Comparison of ENCODE assay signal across 28 mouse cellular contexts in the genomic region with DNA sequence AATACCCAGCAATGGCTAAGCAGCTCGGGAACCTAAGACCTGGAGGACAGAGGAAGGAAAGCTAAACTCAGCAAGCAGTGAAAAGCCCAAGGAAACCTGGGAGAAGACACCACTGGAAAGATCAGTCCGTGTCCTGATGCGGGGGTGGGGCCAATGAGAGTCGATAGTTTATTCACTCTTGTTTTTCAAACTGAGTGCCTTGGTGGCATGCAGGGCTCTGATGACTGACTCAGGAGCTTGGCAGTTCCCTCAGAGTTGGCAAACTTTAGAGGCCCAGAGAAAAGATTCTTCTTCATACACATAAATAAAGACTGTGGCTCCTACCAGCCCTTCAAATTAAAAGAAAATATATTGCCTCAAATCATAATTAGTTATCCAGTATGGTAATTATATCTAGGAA. TPM values are rescaled to one million over a fixed set of nuclear protein-coding genes. Genes with fewer than 3 reads are reported as not detected.
DNase-seq lines count a peak whose midpoint lies in the region; ATAC-seq and TF ChIP-seq lines count a peak whose summit lies in the region.
"Had no signal": no experiment of that assay in that cellular context is flagged by ENCODE, and none has a peak within 500 bp of the region (broad histone marks: within the 10 kb centered on the region; RNA-seq: fewer than 3 reads in every experiment).

No protein-coding gene starts in this region.

- no peaks in the 10 kb centered on the region for H3K9me3 ChIP-seq in heart, embryonic 11.5 days (replicated peaks; ENCODE audit: control insufficient read depth, low read length)
- H3K9me3 ChIP-seq: embryonic facial prominence, embryonic 13.5 days; embryonic facial prominence, embryonic 15.5 days; forebrain, embryonic 13.5 days; forebrain, embryonic 15.5 days; G1E had no signal

- no peak overlapping the region for H3K4me2 ChIP-seq in heart, embryonic 11.5 days
- H3K4me2 ChIP-seq: embryonic facial prominence, embryonic 13.5 days; embryonic facial prominence, embryonic 15.5 days; forebrain, embryonic 13.5 days; forebrain, embryonic 15.5 days had no signal

- H3K9ac ChIP-seq in heart, embryonic 11.5 days (ENCODE audit: low read depth, low read length) = no peak overlapping the region
- H3K9ac ChIP-seq: embryonic facial prominence, embryonic 13.5 days; embryonic facial prominence, embryonic 15.5 days; forebrain, embryonic 13.5 days; forebrain, embryonic 15.5 days; forebrain, postnatal 0 days had no signal

- peaks cover 3% of the 10 kb centered on the region; the same call in 1 of the 2 replicates for H3K4me1 ChIP-seq in kidney, adult 2 months (ENCODE audit: control insufficient read depth, insufficient read depth, low read length)
- no peaks in the 10 kb centered on the region for H3K4me1 ChIP-seq in heart, embryonic 11.5 days (ENCODE audit: control insufficient read depth, insufficient read depth, low read length)
- H3K4me1 ChIP-seq: embryonic facial prominence, embryonic 13.5 days; embryonic facial prominence, embryonic 15.5 days; forebrain, embryonic 13.5 days; forebrain, embryonic 15.5 days had no signal

- ATAC-seq in heart, embryonic 11.5 days (replicated peaks; ENCODE audit: insufficient number of reproducible peaks, low FRiP score, low TSS enrichment) = no peak
- ATAC-seq: activated CD4-positive, CD25-positive, alpha-beta regulatory T cell, adult 4 months; CD4-positive, CD25-positive, alpha-beta regulatory T cell, adult 4 months; forebrain, embryonic 13.5 days; forebrain, embryonic 15.5 days; forebrain, postnatal 0 days; Patski had no signal

- H3K4me3 ChIP-seq in kidney, adult 2 months (ENCODE audit: insufficient read depth, low read depth, low read length) = no peak overlapping the region
- no peak overlapping the region for H3K4me3 ChIP-seq in heart, embryonic 11.5 days (ENCODE audit: low read depth, low read length)
- H3K4me3 ChIP-seq: embryonic facial prominence, embryonic 13.5 days; embryonic facial prominence, embryonic 15.5 days; forebrain, embryonic 13.5 days; forebrain, embryonic 15.5 days had no signal

- TF ChIP-seq CTCF in kidney, adult 2 months (conservative IDR thresholded peaks at IDR 0.05; ENCODE audit: insufficient read depth, insufficient read length, low read depth, low read length) = no peak

- peak overlapping the region; percentile 56; the same call in 1 of the 2 replicates for H3K27ac ChIP-seq in kidney, adult 2 months (ENCODE audit: insufficient read depth, low read depth, low read length)
- H3K27ac ChIP-seq in heart, embryonic 11.5 days (ENCODE audit: low read depth, low read length) = no peak overlapping the region
- H3K27ac ChIP-seq: embryonic facial prominence, embryonic 13.5 days; embryonic facial prominence, embryonic 15.5 days; forebrain, embryonic 13.5 days; forebrain, embryonic 15.5 days had no signal

- TF ChIP-seq POLR2A in kidney, adult 2 months (IDR thresholded peaks at IDR 0.05; ENCODE audit: low read depth, low read length) = no peak

- H3K36me3 ChIP-seq in kidney, adult 2 months (ENCODE audit: control insufficient read depth, insufficient read depth, low read length) = no peaks in the 10 kb centered on the region
- no peaks in the 10 kb centered on the region for H3K36me3 ChIP-seq in heart, embryonic 11.5 days (ENCODE audit: control insufficient read depth, insufficient read depth, low read length)
- H3K36me3 ChIP-seq: embryonic facial prominence, embryonic 13.5 days; embryonic facial prominence, embryonic 15.5 days; forebrain, embryonic 15.5 days; G1E had no signal

- H3K27me3 ChIP-seq in kidney, adult 2 months (replicated peaks; ENCODE audit: control insufficient read depth, insufficient read depth, low read length) = no peaks in the 10 kb centered on the region
- H3K27me3 ChIP-seq in heart, embryonic 11.5 days (ENCODE audit: control insufficient read depth, insufficient read depth, low read length) = no peaks in the 10 kb centered on the region
- H3K27me3 ChIP-seq: CH12.LX; embryonic facial prominence, embryonic 15.5 days; forebrain, embryonic 13.5 days; forebrain, embryonic 15.5 days; Patski had no signal

- DNase-seq in kidney, adult 2 months = no peak
- no peak for DNase-seq in kidney, postnatal 10 days
- DNase-seq in Muller cell, postnatal 12 days (ENCODE audit: inconsistent ontology term) = peak; percentile 75
- peak; percentile 66 for DNase-seq in adipocyte (ENCODE audit: low spot score)
- DNase-seq in gastrocnemius, adult 8-10 months (ENCODE audit: low spot score in 2 of 2) = no peak
- DNase-seq in layer of hippocampus, adult 9-11 months = no peak
- DNase-seq: adrenal gland, adult 2 months; adrenal gland, postnatal 10 days; adrenal gland, postnatal 25 days; B cell, adult 2 months; cerebellum, adult 11 months; cerebellum, adult 18-20 months; cerebellum, adult 8-10 months; cerebellum, adult 9-11 months; cerebellum, postnatal 14 days; cerebellum, postnatal 36 days; embryo, embryonic 11 days; forebrain, postnatal 0 days had no signal

- WGBS in kidney, adult 2 months = 58% methylated on average over 4 of the region's 4 CpGs
- 74% methylated on average over 4 of the region's 4 CpGs for WGBS in heart, embryonic 11.5 days (ENCODE audit: insufficient replicate concordance)

RNA-seq across cellular contexts. Expression of a gene that starts 12.8 kb away (rescaled TPM):
- polyA plus RNA-seq in kidney, adult 2 months (2012; rRNA removed) = 45.6 and 49.1 TPM in 2 replicates
- 0.08 and 0.11 TPM in 2 replicates for polyA plus RNA-seq in heart, embryonic 11.5 days (2014; fragmentation: Nextera tagmentation; extraction: Ambion mirVana)
- total RNA-seq in gastrocnemius, adult 8-10 months (2022) = 1 to 10 TPM in 2 of 4 experiments, under 1 TPM in 2; 0.41 to 2.0 (median 1.2) TPM
- polyA plus RNA-seq: G1E had no signal

RNA-seq across cellular contexts. Expression of a gene that starts 56.5 kb away (rescaled TPM):
- polyA plus RNA-seq in kidney, adult 2 months (2012; rRNA removed) = 6.2 and 10.5 TPM in 2 replicates
- polyA plus RNA-seq in heart, embryonic 11.5 days (2014; fragmentation: Nextera tagmentation; extraction: Ambion mirVana) = 35.3 and 37.3 TPM in 2 replicates
- 10 to 100 TPM; 12.6 to 21.5 (median 13.6) TPM for total RNA-seq in gastrocnemius, adult 8-10 months (2022)

Comparison
In these comparisons a context has a peak if more than half of its experiments do, and no peak if none do; other contexts are left out.
1. DNase-seq: peak in Muller cell, postnatal 12 days (single experiment) and adipocyte (single experiment); none in kidney, adult 2 months (single experiment), kidney, postnatal 10 days (single experiment), gastrocnemius, adult 8-10 months (0 of 2) and layer of hippocampus, adult 9-11 months (single experiment).
2. RNA of a gene that starts 12.8 kb away (polyA plus RNA-seq): 45.6 to 49.1 TPM in kidney, adult 2 months; 0.08 to 0.11 TPM in heart, embryonic 11.5 days; every median in the first group is over 10 times any median in the second.